Mouse (Mus musculus) mouse embryonic stem cell (cell line): ENCODE measurements around the gene Klk1b11.
"Not testable (repeated sequence)": the region's sequence is repeated elsewhere in the genome, so short reads cannot be mapped to it uniquely, and the experiment has no call there.

Source experiments
- in situ Hi-C, 2 experiments: fragments of 300-500 bp; cut with MboI; formaldehyde crosslinking; loops; 1 replicate in 1 of 2; 3 replicates in 1 of 2; pipeline ENCODE4 v1.14.3; 2019 to 2020; ENCODE audit warnings: low sequenced_read_pairs in 2 of 2, low pct_unique_long_range_greater_than_20kb in 1 of 2, mixed read lengths in 1 of 2; ENCODE audit not compliant: unreplicated experiment in 1 of 2

Klk1b11 gene

DNA sequence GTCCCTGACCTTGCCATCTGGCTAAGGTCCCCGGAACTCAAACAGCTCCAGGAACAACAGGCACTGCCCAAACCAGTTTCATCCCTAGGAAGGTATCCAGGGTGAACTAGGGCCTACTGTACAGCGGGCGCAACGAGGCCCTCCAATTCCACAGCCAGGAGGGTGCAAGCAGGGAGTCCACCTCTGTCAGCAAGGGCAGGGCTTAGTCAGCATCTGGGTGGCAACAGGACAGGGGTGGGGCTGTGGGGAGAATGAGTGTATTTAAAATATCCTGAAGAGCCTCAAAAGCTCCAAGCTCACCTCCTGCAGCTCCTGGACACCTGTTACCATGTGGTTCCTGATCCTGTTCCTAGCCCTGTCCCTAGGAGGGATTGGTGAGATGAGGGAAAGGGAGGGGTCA lies at the start of gene Klk1b11:
TSS of gene Klk1b11 (plus strand) at position 301 of the 400 bp plus-strand sequence.
- in situ Hi-C loops = not testable (repeated sequence)

DNA sequence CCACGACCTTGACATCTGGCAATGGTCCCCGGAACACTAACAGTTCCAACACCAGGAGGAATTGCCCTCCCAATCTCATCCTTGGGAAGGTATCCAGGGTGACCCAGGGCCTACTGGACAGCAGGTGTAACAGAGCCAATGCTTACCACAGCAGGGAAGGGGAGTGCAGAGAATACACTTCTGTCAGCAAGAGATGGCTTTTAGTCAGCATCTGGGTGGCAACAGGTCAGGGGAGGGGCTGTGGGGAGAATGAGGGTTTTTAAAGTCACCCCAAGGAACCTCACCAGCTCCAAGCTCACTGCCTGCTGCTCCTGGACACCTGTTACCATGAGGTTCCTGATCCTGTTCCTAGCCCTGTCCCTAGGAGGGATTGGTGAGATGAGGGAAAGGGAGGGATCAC lies 45.3 kb upstream of the Klk1b11 start, which contains the start of gene Klk1b8:
TSS of gene Klk1b8 (plus strand) at position 301 of the 400 bp plus-strand sequence.
- in situ Hi-C loops = no loop called here

DNA sequence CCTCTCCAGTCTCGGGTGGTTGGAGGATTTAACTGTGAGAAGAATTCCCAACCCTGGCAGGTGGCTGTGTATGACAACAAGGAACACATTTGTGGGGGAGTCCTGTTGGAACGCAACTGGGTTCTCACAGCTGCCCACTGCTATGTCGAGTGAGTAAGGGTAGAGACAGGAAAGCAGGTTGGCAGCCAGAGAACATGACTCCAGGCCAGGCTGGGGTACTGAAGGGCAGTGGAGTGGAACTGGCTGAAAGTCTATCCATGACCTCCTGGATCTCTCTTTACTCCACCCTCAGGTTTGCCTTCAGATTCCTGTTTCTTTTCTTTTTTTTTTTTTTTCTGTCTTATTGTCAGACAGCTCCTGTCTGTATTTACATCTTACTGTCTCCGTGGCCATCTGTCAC lies 43.0 kb upstream of the Klk1b11 start:
- in situ Hi-C loops = no loop called here

DNA sequence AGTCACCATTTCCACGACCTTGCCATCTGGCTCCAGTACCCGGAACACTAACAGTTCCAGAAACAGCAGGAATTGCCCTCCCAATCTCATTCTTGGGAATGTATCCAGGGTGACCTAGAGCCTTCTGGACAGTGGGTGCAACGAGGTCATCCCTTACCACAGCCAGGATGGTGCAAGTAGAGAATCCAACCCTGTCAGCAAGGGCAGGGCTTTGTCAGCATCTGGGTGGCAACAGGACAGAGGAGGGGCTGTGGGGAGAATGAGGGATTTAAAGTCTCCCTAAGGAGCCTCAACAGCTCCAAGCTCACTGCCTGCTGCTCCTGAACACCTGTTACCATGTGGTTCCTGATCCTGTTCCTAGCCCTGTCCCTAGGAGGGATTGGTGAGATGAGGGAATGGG lies 29.2 kb upstream of the Klk1b11 start, which contains the start of gene Klk1b1:
TSS of gene Klk1b1 (plus strand) at position 301 of the 400 bp plus-strand sequence.
- in situ Hi-C loops = loop anchor here in 1 of 2 experiments (10.0 kb wide), 1 partner anchor 128 kb away; no protein-coding TSS in a partner anchor

DNA sequence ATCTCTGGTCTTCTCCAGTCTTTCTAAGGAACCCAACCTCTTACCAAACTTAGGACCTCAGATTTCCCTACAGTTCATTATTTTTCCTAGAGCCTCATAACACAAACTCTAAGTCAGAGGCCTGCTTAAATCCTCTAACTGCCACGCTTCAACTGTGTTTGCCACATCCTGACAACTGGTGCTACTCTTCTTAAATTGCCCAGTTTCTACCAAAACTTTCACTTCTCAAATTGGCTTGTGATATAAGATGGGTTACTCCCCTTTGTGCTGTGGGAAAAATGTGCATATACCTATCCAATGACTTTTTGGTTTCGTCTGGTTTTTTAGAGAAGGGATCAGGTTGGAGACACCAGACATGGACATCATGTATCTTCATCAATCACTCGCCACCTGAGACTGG lies 28.6 kb upstream of the Klk1b11 start:
- in situ Hi-C loops = loop anchor here in 1 of 2 experiments (10.0 kb wide), 1 partner anchor 128 kb away; no protein-coding TSS in a partner anchor

DNA sequence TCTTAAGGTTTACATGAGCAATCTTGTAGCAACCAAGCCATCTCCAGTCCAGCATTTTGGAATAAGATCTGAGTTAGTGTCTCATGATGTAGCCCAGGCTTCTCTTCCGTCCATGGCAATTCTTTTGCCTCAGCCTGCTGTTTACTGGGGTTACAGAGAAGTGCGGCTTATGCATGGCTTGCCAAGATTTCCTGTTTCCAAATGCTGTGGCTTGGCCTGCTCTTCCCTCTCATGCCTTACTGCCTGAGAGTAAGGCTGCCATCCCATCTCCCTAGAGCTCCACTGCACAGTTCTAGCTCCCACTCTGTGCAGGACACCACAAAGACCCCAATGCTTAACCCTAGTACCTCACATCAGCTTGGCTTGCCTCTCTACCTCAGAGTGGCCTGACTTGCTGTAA lies 28.1 kb upstream of the Klk1b11 start:
- in situ Hi-C loops = loop anchor here in 1 of 2 experiments (10.0 kb wide), 1 partner anchor 127 kb away; no protein-coding TSS in a partner anchor

DNA sequence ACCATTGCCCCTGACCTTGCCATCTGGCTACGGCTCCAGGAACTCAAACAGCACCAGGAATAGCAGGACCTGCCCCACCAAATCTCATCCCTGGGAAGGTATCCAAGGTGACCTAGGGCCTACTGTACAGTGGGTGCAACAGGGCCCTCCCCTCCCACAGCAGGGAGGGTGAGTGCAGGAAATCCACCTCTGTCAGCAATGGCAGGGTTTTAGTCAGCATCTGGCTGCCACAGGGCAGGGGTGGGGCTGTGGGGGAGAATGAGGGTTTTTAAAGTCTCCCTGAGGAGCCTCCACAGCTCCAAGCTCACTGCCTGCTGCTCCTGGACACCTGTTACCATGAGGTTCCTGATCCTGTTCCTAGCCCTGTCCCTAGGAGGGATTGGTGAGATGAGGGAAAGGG lies 19.9 kb upstream of the Klk1b11 start, which contains the start of gene Klk1b9:
TSS of gene Klk1b9 (plus strand) at position 301 of the 400 bp plus-strand sequence.
- in situ Hi-C loops = not testable (repeated sequence)

DNA sequence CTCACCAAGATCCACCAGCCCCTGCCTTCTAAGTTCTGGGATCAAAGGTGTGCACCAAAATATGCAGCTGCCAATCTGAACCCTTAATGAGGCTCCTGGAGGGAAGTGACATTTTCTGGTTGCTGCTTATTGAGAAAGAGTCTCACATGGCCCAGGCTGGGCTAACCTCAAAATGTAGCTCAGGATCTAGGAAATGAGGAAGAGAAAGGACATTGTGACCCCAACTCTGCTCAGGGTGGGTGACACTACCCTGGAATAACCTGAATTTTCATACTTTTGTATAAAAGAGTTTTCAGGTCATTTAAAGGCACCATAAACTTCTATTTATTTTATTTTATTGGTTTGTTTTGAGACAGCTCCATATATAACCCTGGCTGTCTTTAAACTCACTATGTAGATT lies 10.0 kb upstream of the Klk1b11 start:
- in situ Hi-C loops = no loop called here

DNA sequence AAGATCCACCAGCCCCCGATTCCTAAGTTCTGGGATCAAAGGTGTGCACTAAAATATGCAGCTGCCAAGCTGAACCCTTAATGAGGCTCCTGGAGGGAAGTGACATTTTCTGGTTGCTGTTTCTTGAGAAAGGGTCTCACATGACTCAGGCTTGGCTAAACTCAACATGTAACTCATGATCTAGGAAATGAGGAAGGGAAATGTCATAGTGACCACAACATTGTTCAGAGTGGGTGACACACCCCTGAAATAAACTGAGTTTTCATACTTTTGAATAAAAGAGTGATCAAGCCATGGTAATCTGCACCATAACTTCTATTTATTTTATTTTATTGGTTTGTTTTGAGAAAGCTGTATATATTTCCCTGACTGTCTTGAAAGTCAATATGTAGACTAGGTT lies 856 bp upstream of the Klk1b11 start:
- in situ Hi-C loops = not testable (repeated sequence)

DNA sequence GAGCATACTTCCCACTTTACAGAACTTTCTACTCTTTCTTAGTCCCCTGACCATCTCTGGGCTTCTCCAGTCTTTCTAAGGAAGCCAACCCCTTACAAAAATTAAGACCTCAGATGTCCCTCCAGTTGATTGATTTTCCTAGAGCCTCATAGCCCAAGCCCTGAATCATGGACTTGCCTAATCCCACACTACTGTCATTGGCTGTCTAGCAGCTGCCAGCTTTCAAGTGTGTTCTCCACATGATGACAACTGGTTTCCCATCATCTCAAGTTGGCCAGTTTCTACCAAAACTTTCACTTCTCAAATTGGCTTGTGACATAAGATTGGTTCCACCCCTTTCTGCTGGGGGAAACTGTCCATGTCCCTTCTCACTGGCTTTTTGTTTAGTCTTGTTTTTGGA lies 9.2 kb downstream of the Klk1b11 start:
- in situ Hi-C loops = no loop called here

DNA sequence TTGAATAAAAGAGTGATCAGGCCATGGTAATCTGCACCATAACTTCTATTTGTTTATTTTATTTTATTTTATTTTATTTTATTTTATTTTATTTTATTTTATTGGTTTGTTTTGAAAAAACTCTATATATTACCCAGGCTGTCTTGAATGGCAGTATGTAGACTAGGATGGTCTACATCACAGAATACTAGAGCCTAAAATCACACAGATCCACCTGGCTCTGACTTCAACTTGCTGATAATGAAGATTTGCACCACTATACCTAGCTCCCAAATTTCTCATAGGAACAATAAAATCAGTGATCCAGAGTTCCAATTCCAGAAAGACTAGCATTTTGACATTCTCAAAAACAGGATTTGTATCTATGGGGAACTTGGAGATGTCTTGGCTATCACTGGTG lies 16.2 kb downstream of the Klk1b11 start, which contains the start of gene Klk1b26:
TSS of gene Klk1b26 (plus strand) at position 301 of the 400 bp plus-strand sequence.
- in situ Hi-C loops = not testable (repeated sequence)

DNA sequence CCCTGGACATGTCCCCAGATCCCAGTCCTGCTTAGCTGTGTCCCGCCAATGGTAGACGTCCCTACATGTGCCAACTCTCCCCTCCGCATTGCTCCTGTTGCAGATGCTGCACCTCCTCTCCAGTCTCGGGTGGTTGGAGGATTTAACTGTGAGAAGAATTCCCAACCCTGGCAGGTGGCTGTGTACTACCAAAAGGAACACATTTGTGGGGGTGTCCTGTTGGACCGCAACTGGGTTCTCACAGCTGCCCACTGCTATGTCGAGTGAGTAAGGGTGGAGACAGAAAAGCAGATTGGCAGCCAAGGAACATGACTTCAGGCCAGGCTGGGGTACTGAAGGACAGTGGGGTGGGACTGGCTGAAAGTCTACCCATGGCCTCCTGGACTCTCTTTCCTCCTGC lies 19.0 kb downstream of the Klk1b11 start:
- in situ Hi-C loops = not testable (repeated sequence)

DNA sequence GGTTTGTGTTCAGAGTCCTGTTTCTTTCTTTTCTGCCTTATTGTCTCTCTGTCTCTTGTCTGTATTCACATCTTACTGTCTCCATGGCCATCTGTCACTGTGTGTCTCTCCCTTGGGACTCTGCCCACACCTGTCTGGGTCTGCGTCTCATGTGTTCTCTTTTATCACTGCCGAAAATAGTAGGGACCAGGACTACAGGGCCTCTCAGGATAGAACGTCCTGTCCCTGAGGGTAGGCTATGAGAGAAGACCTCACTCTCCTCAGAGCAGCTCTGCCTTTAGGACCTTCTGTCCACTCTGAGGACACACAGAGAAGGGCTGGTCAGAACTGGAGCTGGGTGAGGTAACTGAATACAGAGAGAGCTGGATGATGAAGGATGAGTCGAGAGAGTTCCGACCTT lies 19.4 kb downstream of the Klk1b11 start:
- in situ Hi-C loops = no loop called here
